Mouse (Mus musculus) spleen, postnatal 4 days (tissue): Measurements from ENCODE around the gene Cish.
A peak's percentile ranks its signal among the peaks of the same experiment; 100 is the strongest.

Source experiments
- DNase-seq, 2 experiments: peaks; one replicate each; pipeline ENCODE4 v3.0.0; 2022; ENCODE audit warnings: low spot score in 2 of 2

The Cish gene

GRCm38 (mm10) chr9:107315791-107316190, 20.0 kb downstream of the Cish start:
- no peak for DNase-seq

GRCm38 (mm10) chr9:107322461-107323050, 26.7 kb downstream of the Cish start:
- DNase-seq, result no peak

DNA sequence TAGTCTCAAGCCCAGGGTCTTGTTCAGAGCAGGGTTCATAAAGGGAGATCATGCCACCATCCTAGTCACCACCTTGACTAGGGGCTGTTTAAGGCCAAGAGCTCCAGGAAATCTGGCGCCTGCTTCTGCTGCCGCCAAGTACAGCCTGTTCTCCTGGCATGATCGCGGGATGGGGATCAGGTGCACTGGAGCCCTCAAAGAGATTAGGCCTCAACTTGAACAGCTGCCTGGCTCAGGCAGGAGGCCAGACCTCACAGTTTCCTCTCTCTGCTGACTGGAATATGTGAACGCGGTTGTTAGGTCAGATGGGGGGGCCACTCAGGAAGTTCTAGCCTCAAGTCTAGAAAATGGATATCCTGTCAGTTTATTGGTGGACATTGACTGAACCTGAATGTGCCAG, 27.7 kb downstream of the Cish start:
- DNase-seq, result no peak

GRCm38 (mm10) chr9:107324799-107325561, 29.2 kb downstream of the Cish start:
- DNase-seq, result no peak

- DNase-seq, result no peak
These were observed 30.1 kb downstream of the Cish start for GRCm38 (mm10) chr9:107325904-107326303.

DNA sequence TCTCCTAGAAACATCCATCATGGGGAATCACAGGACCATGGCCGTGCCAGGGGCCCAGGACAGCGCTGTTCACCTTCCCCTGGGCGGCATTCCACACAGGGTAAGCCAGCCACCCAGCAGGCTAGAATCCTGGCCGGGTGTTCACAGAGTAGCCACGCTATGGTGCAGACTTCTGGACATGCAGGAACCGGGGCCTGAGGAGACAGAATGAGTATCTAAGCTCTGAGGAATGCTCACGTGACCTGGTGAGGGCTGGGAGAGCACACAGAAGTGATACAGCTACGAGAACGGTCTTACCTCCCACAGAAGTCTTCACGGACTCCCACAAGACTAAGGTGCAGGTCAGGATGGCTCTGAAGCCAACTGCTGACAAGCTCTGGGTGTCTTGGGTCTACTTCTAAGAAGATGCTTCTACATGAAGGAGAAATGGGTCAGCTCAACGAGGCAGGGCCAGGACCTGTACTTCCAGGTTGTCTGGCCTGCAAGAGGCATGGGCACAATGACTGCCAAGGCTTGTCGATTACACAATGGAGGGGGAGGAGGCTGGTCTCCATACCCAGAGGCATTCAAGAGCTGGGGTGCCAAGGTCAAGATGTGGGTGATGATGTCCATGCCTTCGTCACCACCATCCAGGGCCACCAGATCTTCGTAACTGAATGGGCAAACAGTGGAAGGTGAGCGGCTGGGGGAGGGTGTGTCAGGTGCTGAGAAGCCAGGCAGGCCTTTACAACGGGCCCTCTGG, 32.2 kb downstream of the Cish start:
- DNase-seq, result no peak

DNA sequence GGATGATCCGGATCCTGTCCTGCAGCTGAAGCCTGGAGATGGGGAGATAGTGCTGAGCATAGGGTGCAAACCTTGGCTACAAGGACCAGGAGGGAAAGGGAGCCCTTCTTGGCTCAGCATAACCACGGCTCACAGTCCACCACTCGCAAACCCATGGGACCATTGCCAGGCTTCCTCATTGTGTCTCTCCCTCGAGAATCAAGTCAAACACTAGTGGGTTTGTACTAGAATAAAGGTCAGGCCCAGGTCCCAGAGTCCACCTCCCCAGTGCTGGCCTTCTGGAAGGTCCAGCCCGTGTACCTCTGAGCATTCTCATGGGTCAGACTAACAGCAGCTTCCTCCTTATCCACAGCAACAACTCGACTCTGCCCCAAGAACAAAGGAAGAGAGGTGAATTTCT, 35.0 kb downstream of the Cish start:
- DNase-seq, result no peak

DNA sequence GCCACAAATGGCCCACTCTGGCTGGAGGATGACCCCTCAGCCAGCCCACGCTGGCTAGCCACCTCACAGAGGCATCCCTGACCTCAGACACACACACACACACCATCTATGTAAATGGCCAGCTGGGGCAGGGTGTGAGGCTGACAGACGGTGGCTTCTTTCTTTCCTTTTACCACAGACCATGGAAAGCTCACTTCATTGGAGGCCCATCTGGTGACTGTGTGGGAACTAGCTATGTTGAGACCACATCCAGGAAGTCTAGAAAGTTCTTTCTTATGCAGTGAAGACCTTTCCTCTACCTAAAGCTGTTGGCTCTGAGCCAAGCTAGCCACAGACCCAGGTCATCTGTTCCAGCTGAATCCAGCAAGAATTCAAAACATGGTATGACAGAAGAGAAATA, 37.9 kb downstream of the Cish start:
- no peak for DNase-seq

DNA sequence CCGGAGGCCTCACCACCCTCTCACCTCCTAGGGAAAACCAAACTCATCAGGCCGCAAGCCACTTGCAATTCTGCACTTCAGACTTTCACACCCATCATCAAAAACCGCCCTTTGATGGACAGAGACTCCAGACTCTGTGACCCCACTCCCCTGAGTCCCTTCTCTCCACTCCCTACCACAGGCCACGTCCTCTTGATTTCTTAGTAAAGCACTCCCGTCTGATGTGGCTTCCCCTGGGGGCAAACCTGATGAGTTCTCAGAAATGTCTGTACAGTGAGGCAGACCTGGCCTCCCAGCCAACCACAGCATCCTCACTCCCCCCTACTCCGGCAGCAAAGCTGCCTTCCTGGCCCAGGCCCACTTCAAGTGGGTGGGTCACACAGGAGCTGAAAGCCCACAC, 38.5 kb downstream of the Cish start:
- no peak for DNase-seq

DNA sequence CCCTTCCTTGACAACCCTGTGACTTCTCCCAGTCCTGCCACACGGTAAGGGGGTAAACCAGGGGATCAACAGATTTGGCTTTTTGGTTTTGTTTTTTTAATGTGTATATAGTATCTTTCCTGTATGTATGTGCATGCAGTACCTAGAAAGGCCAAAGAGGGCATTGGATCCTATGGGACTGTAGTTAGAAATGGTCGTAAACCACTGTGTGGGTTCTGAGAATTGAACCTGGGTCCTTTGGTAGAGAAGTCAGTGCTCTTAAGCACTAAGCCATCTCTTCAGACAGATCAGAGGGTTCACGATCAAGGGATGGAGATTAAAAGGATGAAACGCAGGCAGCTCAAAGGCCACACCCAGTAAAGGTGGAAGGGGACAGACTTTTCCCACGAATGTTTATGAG, 39.2 kb downstream of the Cish start:
- no peak for DNase-seq

DNA sequence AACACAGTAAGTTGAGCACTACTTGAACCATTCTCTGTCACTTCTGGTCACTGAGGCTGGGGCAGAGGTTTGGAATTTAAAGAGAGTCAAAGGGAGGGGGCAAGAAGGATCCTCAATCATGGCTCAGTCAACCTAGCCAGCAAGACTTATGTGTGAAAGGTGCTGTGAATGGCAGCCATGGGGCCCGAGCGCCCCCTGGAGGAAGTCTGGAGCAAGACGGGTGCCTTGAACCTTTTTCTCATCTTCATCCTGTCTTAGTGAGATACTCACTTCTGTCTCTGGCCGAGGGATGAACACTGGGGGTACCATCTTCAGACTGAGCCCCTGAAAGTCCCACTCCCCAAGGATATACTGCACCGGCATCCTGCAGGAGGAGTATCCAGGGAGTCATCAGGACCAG, 40.1 kb downstream of the Cish start:
- peak; percentile 74 to 91 for DNase-seq

- DNase-seq, result no peak
These were observed 40.6 kb downstream of the Cish start for GRCm38 (mm10) chr9:107336386-107336785.

DNA sequence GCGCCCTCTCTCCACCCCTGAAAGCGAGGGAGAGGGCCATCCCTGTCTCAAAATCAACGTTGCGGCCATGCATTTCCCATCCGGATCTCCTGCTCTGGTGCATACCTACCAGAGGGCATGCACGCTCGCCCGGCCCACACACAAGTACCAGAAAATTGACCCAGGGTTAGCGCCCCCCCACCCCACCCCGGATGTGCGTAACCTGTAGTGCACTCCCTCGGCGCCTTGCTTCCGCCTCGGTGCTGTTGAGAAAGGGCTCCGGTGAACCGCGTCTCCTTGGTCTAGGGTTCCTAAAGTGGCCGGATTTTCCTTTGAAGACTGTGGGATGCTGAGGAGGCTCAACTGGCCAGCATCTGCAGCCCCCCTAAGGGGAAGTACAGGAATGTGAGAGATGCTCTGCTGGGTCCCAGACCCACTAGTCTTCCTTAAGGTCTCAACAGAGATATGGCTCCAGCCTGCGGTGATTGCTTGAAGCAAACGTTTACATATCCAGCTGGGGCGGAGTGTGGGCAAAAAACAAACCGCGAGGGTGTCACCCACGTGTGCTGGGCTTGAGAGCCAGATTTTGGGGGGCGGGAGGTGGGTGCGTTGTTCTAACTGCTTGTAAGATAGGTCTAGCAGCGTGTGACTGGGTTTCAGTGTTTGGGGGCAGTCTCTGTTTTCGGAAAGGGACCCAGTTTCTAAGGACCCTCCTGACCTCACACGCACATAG, 42.5 kb downstream of the Cish start, which contains the start of gene Hemk1:
TSS of gene Hemk1 (minus strand) at position 179 of the 712 bp plus-strand sequence.
- peak; percentile 71 to 84 for DNase-seq

DNA sequence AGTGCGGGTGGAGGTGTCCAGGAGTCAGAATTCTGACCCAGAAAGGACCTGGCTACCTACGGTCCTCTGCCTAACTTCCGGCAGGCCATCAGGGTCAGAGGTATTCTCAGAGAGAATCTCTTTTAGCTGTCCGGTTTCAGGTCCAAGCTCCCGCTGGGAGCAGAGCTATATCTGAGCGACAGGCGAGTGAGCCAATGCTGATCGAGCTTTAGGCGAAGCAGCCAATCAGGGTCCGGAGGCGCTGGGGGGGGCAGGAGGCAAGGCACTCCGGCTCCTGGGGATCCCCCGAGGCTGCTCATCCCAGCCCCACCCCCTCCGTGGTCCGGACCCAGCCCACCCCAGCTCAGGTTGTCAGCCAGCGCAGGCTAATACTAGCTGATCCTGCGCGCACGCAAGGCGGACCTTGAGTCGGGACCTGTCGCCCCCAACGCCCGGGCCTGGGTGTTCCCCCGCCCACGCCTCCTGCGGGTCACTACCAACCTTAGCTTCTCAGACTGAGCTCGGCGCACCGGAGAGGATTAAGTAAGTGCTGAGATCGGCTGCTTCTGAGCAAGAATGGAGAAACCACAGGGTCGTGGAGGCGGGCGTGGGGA, 44.5 kb downstream of the Cish start, which contains the start of gene 6430571L13Rik:
TSS of gene 6430571L13Rik (plus strand) at position 336 of the 593 bp plus-strand sequence.
- peak; percentile 82 to 90 for DNase-seq

GRCm38 (mm10) chr9:107340911-107341645, 45.3 kb downstream of the Cish start:
- no peak for DNase-seq

DNA sequence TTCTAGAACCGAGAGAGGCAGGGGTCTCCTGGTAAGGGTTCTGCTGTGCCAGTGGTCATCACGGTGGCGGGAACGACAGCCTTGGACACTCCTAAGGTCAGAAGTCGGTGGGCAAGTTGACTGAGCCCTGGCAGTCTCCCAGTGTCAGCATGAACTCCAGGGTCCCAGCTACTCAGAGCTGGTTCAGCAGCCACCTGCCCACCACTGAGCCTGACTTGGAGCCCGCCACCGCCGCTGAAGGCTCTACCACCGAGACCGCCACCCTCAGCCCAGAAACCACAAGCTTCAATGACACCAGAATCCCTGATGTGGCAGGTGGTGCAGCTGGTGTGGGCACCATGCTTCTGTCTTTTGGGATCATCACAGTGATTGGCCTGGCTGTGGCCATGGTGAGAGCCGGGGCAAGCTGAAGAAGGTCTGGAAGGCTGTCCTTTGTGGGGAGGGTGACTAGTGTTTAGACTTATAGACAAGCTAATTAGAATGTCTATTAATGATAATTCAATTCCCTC, 46.4 kb downstream of the Cish start:
- no peak for DNase-seq

- DNase-seq, result no peak
These were observed 47.5 kb downstream of the Cish start for GRCm38 (mm10) chr9:107343146-107343943.

GRCm38 (mm10) chr9:107344027-107344426, 48.2 kb downstream of the Cish start:
- no peak for DNase-seq

- no peak for DNase-seq
These were observed 50.3 kb downstream of the Cish start for GRCm38 (mm10) chr9:107346081-107346480.
